Mouse (Mus musculus) hematopoietic stem cell, adult 5-6 weeks (primary cell): Measurements from ENCODE around the gene Krt9. TPM values are rescaled to one million over a fixed set of nuclear protein-coding genes. Genes with fewer than 3 reads are reported as not detected.
A peak's percentile ranks its signal among the peaks of the same experiment; 100 is the strongest.
"Not testable (repeated sequence)": the region's sequence is repeated elsewhere in the genome, so short reads cannot be mapped to it uniquely, and the experiment has no call there.

Experiments used
- ATAC-seq, 2 experiments: fragments of 125-278 bp in 1 of 2; replicated peaks in 1 of 2; 2 replicates each; pipeline ENCODE4 v1.8.0; 2016 to 2017; ENCODE audit warnings: inconsistent platforms in 2 of 2, mild to moderate bottlenecking in 2 of 2, moderate number of reproducible peaks in 2 of 2, low read depth in 1 of 2, moderate TSS enrichment in 1 of 2; ENCODE audit not compliant: low FRiP score in 2 of 2, poor library complexity in 2 of 2, severe bottlenecking in 2 of 2, insufficient read depth in 1 of 2, low TSS enrichment in 1 of 2
- total RNA-seq: library from RNA; stranded (forward); fragments of 172-1452, 232-1000 nt; gene quantifications from 2 replicates; pipeline ENCODE4 v1.2.3, GENCODE M21; 2017

Krt9 gene
- not detected in 2 replicates for total RNA-seq

- ATAC-seq, result no peak
Observed at GRCm38 (mm10) chr11:100192992-100193391, at the start of gene Krt9. TSS of gene Krt9 (minus strand) at chr11:100193246.

DNA sequence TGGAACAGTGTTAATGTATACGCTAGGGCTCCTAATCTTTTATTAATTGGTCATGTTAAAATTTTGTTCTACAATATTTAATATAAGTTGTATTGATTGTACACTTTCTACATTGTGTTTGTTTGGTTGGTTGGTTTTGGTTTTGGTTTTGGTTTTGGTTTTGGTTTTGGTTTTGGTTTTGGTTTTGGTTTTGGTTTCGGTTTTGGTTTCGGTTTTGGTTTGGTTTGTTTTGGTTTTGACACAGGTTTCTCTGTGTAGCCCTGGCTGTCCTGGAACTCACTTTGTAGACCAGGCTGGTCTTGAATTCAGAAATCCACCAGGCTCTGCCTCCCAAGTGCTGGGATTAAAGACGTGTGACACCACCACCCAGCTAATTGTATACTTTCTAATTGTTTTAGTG, 47.2 kb upstream of the Krt9 start:
- not testable (repeated sequence) for ATAC-seq

DNA sequence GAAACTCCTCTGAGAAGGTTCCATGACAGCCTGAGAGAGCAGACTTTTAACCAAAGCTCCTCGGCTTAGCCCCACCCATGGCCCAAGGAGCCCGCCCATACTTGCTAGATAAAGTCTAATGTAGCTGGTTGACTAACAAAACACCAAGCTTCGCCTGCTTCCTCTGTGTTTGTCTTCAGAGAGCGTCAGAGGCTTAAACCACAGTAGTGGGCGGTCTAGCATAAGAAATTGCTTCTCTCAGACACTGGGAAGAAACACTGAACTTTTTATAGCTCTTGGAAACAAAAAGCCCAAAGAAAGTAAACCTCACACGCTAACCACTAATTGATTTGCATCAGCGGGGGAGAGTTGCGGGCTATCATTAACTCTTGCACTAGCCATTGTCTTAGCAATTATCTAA, 28.7 kb upstream of the Krt9 start:
- ATAC-seq, result no peak

DNA sequence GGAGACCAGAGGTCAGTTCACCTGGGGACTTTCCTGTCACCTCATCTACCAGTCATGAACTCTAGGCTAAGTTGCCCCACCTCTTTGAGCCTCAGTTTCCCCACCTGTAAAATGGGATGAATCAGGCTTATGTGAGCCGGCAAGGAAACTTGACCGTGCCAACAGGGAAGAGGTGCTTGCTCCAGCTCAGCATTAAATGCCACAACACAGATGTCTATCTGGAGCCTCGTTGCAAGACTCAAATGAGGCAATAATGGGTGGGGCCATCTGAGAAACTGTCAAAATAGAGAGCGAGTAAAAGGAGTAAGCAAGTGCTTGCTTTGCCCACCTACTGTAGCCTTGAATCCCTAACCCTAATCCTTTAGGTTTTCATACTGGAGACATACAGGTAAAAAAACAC, 26.3 kb upstream of the Krt9 start:
- no peak for ATAC-seq

DNA sequence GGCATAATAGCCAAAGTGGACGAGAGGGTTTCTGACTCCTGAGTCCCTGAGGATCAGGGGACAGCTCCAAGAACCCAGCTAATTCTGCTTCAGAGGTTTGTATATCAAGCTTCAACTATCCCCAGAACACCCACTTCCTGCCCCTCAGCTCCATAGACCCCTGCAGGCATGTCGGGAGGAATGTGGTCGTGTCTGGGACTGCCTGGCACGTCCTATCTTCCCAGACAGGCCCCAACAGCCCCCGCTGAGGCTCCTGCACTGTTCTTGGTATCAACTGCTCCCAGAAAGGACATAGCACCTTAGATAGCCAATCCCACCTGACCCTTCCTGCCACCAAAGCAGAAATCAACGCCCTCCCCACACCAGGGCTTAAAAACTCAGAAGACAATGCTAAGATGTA, 15.5 kb upstream of the Krt9 start:
- ATAC-seq, result no peak

DNA sequence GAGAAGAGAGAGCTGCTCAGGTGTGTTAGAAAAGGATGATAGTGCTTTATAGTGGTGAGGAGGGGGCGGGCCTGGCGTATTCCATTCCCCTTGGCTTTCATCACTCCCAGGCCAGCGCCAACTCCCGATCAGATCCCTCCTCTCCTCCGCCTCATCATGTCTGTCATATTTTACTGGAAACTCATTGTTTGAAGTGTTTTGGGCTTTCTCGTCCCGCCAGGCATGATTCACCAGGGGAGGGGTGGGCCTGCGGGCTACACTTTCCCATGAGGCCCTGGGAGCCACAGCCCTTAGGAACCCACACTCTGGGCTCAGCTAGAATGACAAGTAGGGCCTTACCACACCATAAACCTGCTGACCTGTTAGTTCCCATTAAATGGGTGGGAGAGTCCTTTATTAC, 14.5 kb upstream of the Krt9 start, which contains the start of gene Krt14:
Gene Krt14, minus strand, starts transcription at position 51 of the 400 bp plus-strand sequence.
- ATAC-seq, result no peak

DNA sequence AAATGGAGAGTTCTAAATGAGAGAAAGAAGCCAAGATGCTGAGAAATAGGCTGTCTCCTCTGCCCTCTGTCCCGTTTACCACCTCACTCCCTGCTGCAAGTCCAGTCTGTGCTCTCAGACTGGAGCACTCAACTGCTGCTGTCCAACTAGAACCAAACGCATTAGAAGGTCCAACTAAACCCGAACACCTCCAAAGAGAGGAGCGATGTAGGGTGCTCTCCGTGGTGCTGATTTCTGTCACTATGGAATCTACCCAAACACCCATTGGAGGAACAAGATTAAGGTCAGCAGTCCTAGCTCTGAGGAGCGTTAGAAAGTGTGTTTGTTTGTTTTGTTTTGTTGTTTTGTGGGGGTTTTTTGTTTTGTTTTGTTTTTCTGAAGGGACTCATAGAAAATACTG, 10.4 kb upstream of the Krt9 start:
- ATAC-seq, result no peak

GRCm38 (mm10) chr11:100202906-100203305, 9.9 kb upstream of the Krt9 start:
- ATAC-seq, result no peak

DNA sequence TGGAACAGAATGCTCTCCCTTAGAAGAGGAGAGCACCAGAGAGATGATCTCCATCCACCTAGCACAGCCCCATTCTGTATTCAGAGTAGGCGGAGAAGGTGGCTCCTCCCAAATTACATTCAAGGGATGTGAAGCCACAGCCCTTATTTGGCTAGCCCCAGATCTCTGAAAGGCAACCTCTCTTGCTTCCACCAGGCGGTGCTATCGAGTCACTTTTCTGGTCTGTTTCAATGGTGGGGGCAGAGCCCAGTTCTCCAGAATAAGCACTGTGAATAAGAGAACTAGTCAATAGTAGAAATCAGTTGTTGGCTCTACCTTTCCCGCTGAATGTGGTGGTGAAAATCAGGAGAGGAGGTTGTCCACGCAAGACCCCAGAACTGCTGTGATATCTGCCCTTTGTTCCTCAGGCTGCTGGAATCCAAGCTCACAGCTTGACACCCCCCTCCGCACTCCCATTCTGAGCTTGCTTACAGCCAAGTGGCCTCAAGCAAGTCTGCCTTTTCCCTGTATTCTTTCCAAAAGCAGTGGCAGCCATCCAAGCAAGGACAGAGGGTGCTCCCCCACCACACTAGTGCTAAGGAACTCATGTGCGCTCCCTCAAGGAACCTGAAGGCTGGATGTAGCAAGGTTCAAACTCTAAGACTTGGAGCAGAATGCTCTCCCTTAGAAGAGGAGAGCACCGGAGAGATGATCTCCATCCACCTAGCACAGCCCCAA, 7.2 kb upstream of the Krt9 start:
- no peak for ATAC-seq

- ATAC-seq, result no peak
Observed at GRCm38 (mm10) chr11:100198666-100199065, 5.6 kb upstream of the Krt9 start.

- no peak for ATAC-seq
Observed at GRCm38 (mm10) chr11:100191820-100192219, 1.2 kb downstream of the Krt9 start.

GRCm38 (mm10) chr11:100186736-100187135, 6.3 kb downstream of the Krt9 start:
- ATAC-seq, result no peak

DNA sequence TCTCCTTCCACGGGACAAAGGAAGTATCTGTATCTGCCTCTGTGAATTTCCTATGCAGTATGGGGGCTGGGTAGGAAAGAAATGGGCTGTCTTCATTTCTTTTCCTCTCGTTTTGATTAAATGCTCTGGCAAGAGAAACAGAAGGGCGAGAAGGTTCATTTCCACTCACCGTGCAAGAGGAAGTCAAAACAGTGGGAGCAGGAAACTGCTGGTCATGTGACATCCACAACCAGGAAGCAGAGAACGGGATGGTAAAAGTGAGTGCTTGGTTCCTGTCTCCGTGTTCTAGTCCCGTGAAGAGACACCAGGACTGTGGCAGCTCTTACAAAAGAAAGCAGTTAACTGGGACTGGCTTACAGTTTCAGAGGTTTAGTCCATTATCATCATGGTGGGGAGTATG, 11.3 kb downstream of the Krt9 start:
- ATAC-seq, result no peak

DNA sequence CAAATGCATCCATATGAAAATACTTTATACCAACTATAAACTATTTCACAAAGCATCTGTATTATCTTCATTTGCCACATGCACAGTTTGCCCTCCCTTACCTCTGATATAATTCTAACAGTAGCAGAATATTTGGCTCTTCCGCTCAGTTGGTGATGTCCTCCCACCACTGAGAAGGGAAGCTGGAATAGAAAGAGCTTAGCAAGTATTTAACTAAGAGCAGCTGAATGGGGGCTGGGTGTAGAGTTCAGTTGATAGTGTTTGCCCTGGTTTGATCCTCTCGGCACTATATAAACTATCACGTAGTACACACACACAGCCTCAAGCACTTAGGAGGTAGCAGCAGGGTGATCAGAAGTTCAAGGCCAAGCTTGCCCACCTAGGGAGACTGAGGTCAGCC, 13.8 kb downstream of the Krt9 start:
- no peak for ATAC-seq

DNA sequence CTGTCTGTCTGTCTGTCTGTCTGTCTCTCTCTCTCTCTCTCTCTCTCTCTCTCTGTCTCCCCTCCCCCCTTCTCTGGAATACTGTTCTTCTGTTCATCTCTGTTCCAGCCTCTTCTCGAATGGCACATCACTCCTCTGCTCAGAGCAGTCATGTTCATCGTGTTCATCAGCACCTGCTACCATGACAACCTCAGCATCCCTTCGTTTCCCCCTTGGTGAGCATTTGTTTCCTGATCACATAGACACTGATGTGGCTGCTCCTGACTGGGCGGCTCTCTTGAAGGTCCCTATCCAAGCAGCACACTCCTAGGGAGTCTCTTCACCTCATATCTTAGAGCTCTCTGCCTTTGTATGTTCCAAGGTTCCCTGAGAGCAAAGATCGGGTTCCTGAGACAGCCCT, 14.7 kb downstream of the Krt9 start:
- no peak for ATAC-seq

GRCm38 (mm10) chr11:100176791-100177190, 16.3 kb downstream of the Krt9 start:
- no peak for ATAC-seq

DNA sequence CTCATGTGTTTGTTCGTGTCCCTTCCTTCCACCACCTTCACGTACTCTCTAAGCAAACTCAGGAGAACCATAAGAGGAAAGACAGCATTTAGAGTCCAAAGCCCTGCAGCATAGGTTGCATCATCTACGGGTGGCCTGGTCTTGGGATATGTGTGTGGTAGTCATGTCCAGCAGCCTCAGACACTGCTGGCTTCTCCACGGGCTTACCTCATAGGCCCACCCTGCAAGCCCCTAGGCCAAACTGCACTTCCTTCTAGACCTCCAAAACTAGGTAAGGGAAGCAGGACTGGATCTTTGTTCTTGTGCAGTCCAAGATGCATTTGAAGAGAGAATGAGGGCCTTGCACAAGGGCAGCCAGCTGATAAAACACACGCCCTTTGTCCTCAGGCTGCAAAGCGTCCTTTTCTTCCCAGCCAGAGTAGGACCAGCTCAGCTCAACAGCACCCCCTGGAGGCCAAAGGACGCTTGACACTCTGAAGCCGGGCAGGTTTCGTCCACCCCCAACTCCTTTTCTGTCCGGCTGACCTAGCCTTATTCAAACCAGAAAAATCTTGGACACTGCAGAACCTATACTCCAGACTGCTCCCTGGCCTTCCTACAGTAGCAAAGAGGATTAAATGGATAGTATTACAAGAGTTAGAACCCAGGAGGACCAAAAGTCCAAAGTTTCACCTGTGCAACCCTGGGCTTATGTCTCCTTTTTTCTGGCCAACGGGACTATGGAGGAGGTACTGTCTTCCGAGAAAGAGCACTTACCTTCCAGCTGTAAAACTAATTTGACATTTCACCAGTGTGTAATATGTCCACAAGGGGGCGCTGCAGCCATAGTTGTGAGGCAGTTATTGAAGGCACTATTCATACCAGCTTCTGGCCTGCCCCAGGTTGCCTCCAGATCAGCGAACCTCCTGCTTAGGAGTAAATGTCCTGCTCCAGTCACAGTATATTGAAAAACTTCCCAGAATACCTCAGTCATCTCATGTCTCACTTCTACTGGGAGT, 24.0 kb downstream of the Krt9 start:
- ATAC-seq, result peak in 1 of 2 experiments; percentile 36; a peak in 2 of 4 replicates

GRCm38 (mm10) chr11:100168071-100168470, 25.0 kb downstream of the Krt9 start:
- ATAC-seq, result no peak
